Mouse (Mus musculus): ENCODE data around the gene Idh2.

Idh2 gene

GRCm38 (mm10) chr7:80134454-80135172 is 19.4 kb upstream of the Idh2 start:
- TF ChIP-seq GATA4 (IDR thresholded peaks at IDR 0.05; ENCODE audit: insufficient replicate concordance, low read length): no peak

- TF ChIP-seq GATA4 (IDR thresholded peaks at IDR 0.05; ENCODE audit: insufficient replicate concordance, low read length): no peak
Observed at GRCm38 (mm10) chr7:80132541-80132940, 17.3 kb upstream of the Idh2 start.

GRCm38 (mm10) chr7:80130344-80131055 is 15.3 kb upstream of the Idh2 start:
- no peak for TF ChIP-seq GATA4 (IDR thresholded peaks at IDR 0.05; ENCODE audit: insufficient replicate concordance, low read length)

- TF ChIP-seq GATA4 (IDR thresholded peaks at IDR 0.05; ENCODE audit: insufficient replicate concordance, low read length): no peak; the same call in 1 of the 2 replicates
Observed at GRCm38 (mm10) chr7:80129278-80129677, 14.1 kb upstream of the Idh2 start.

- no peak for TF ChIP-seq GATA4 (IDR thresholded peaks at IDR 0.05; ENCODE audit: insufficient replicate concordance, low read length)
Observed at GRCm38 (mm10) chr7:80123672-80124071, 8.5 kb upstream of the Idh2 start.

- TF ChIP-seq GATA4 (IDR thresholded peaks at IDR 0.05; ENCODE audit: insufficient replicate concordance, low read length): no peak
Observed at GRCm38 (mm10) chr7:80123115-80123514, 7.9 kb upstream of the Idh2 start.

- TF ChIP-seq GATA4 (IDR thresholded peaks at IDR 0.05; ENCODE audit: insufficient replicate concordance, low read length): no peak
Observed at GRCm38 (mm10) chr7:80121083-80121482, 5.9 kb upstream of the Idh2 start.

GRCm38 (mm10) chr7:80119198-80119597 is 4.0 kb upstream of the Idh2 start:
- TF ChIP-seq GATA4 (IDR thresholded peaks at IDR 0.05; ENCODE audit: insufficient replicate concordance, low read length): no peak

GRCm38 (mm10) chr7:80116158-80116557 is 966 bp upstream of the Idh2 start:
- no peak for TF ChIP-seq GATA4 (IDR thresholded peaks at IDR 0.05; ENCODE audit: insufficient replicate concordance, low read length)

GRCm38 (mm10) chr7:80114451-80115223 is 555 bp downstream of the Idh2 start:
- no peak for TF ChIP-seq GATA4 (IDR thresholded peaks at IDR 0.05; ENCODE audit: insufficient replicate concordance, low read length)

- no peak for TF ChIP-seq GATA4 (IDR thresholded peaks at IDR 0.05; ENCODE audit: insufficient replicate concordance, low read length)
Observed at GRCm38 (mm10) chr7:80113989-80114388, 1.2 kb downstream of the Idh2 start.

- TF ChIP-seq GATA4 (IDR thresholded peaks at IDR 0.05; ENCODE audit: insufficient replicate concordance, low read length): no peak
Observed at GRCm38 (mm10) chr7:80111066-80112045, 3.8 kb downstream of the Idh2 start.

- no peak for TF ChIP-seq GATA4 (IDR thresholded peaks at IDR 0.05; ENCODE audit: insufficient replicate concordance, low read length)
Observed at GRCm38 (mm10) chr7:80106441-80106840, 8.8 kb downstream of the Idh2 start.

GRCm38 (mm10) chr7:80105637-80106390 is 9.4 kb downstream of the Idh2 start:
- TF ChIP-seq GATA4 (IDR thresholded peaks at IDR 0.05; ENCODE audit: insufficient replicate concordance, low read length): no peak

Measured in liver, adult (tissue).